Mouse (Mus musculus) induced T-regulatory cell, adult 2 months (primary cell): ENCODE data around the gene Ptpn1.

Source experiments
- DNase-seq: peaks from one replicate; pipeline ENCODE4 v3.0.0-alpha.2; 2012; ENCODE audit warnings: low read depth

Ptpn1 gene

GRCm38 (mm10) chr2:167948047-167948446, 16.2 kb downstream of the Ptpn1 start:
- no peak for DNase-seq

GRCm38 (mm10) chr2:167948557-167948956, 16.7 kb downstream of the Ptpn1 start:
- DNase-seq: no peak

DNA sequence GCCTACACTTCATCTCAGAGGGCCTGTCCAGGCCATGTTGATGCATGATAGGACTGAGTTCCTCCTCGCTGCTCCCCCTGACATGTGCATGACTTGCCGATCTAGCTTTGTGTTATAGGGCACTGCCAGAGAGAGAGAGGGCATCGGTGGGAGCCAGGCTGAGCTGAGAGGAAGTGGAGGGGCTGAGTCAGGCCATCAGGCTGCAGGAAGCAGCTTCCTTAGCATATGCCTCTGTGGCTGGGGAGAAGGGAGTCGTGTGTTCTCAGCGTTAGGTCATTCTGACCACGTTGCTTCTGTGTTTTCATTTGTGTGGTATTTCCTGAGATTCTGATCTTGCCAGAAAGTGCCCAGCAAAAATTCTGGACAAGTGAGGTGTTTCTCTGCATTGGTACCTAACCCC, 17.4 kb downstream of the Ptpn1 start:
- peak; percentile 66 for DNase-seq

DNA sequence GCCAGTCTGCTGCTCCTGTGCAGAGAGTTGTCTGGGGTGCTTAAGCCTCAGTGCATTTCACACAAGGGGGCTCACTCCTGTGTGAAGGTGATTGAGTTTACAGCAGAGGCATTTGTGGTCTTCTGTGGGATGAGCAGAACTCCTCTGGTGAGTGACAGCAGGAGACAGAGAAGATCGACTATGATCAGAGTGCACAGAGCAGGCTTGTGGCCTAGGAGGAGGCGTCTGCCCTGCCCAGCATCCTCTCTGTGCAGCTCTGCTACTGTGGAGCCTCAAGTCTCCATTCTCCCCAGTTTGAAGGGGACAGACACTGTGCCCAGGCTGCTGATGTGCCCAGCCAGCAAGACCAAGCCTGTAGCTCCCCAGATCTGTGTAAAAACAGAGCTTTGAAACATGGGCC, 18.0 kb downstream of the Ptpn1 start:
- DNase-seq: peak; percentile 55

DNA sequence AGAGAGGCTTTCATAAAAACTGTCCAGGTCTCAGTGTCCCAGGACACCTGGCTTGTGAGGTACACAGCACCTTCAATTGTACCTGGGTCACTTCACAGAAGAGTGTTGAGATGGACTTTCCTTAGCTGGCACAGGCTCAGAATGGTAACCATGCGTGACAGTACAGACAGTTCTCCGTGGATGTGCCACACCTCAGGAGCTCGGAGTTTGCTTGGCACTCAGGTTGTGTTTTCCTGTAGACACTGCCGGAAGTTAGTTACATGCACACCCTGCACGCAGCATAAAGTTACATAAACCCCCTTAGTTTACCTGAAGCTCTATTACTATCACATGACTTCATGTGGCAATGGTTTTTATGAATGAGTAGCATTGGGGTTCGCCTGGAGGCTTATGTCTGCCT, 18.8 kb downstream of the Ptpn1 start:
- peak; percentile 51 for DNase-seq

GRCm38 (mm10) chr2:167951301-167952211, 19.7 kb downstream of the Ptpn1 start:
- peak; percentile 68 for DNase-seq

- no peak for DNase-seq
Observed at GRCm38 (mm10) chr2:167953819-167954218, 22.0 kb downstream of the Ptpn1 start.

GRCm38 (mm10) chr2:167954928-167955327, 23.1 kb downstream of the Ptpn1 start:
- DNase-seq: no peak

- peak; percentile 57 for DNase-seq
Observed at GRCm38 (mm10) chr2:167957539-167957938, 25.7 kb downstream of the Ptpn1 start.

DNA sequence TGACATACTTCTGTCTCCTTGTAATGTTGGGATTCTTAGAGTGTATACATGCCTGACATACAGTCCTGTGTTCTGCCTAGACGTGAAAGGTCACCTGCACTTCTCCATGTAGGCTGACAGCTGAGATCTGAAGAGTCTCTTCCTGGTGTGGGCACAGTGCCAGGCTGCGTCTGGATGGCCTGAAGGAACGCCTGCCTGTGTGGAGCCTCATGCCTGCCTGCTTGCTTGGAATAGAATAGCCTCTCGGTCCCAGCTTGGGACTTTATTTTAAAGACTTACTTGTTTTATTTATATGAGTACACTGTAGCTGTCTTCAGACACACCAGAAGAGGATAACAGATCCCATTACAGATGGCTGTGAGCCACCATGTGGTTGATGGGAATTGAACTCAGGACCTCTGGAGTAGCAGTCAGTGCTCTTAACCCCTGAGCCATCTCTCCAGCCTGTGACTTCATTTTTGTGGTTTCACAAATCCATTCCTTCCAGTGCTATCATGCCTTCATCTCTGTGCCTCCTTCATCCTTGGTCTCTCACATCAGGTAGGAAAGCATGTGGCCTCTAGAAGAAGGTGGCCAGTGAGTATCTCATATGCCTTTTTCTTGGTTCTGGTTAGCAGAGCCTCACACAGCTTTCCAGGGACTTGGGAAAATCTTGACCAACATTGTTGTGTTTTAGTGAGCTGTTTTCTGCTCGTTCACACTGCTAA, 26.4 kb downstream of the Ptpn1 start:
- peak; percentile 37 for DNase-seq

- peak; percentile 70 for DNase-seq
Observed at GRCm38 (mm10) chr2:167958843-167959242, 27.0 kb downstream of the Ptpn1 start.

DNA sequence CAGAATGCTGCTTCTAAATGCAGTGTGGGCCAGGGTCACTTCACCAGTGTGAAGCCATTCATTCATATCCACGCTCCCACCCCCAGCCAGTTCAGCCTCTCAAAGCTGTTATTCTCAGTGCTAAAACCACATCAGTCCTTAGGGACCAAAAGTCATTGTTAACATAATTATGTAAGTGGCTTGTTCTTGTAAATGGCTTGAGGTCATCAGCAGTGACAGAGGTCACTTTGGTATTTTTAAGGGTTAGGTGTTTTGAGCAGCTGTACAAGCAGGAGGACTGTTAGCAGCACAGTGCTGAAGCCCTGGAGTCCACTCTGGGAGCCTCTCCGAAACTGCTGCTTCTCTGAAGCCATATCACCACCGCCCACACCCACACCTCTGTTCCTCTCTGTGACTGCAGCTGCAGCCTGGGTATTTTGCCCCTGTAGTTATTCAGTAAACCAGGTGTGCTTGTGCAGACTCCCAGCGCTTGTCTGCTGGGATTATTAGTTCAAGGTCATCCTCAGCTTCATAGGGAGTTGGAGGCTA, 27.6 kb downstream of the Ptpn1 start:
- peak; percentile 67 for DNase-seq

DNA sequence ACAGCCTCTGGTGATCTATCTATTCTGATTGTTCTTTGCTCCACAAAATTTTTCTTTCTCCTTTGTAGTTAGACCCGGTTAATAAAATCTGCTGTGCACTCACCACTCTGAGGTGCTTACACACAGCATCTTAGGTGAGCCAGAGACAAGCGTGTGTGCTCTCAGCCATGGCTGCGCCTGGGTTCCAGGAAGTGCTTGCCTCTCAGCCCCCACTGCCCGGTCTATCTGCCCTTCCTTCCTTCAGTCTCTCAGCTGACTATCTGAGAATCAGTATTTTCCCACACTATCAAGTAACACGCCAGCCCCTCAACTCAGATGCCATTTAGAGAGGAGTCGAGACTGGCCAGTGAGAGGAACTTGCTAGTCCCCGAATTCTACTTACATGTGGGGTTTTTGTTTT, 28.1 kb downstream of the Ptpn1 start:
- DNase-seq: peak; percentile 67

GRCm38 (mm10) chr2:167960584-167960983, 28.7 kb downstream of the Ptpn1 start:
- DNase-seq: no peak

- DNase-seq: peak; percentile 41
Observed at GRCm38 (mm10) chr2:167962347-167962746, 30.5 kb downstream of the Ptpn1 start.

DNA sequence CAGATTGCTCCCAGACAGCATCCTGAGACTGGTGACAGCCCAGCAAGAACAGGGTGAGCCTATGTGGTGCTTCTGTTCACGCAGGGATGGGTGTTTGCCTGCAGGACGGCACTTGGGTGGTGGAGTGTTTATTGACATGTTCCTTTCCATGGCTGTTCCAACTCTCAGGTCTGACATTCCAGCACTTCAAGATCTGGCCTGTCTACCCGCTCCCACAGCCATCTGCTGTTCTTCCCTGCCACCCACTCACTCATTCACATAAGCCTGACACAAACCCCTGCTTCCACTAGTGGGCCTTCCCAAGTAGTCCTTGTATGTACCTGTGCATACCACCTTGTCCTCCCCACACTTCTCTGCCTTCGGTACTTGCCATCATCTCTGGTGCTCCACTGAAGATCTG, 31.3 kb downstream of the Ptpn1 start:
- DNase-seq: no peak

DNA sequence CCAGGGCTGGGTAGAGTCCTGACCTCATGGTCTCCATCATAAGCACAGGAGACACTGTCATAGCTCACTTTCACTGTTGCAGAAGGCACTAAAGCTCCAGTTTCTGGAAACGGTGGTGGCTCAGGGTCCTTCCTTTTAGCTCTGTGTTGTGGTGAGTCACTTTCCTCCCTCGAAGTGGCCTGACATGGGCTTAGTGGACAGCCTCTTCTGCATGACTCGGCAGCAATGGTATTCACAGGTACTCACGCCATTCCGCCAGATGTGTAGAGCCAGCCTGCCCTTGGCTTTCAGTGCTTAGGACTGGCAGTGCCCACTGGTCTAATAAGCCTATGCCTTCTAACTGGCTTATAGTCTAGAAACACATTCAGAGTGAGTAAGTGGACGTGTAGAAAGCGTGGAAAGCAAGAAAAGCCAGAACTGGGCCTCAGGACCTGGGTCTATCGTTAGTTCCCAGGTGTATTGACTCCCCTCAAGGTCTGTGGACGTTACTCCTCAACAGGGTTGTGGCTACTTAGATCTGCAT, 32.0 kb downstream of the Ptpn1 start:
- DNase-seq: no peak

GRCm38 (mm10) chr2:167964320-167964719, 32.5 kb downstream of the Ptpn1 start:
- DNase-seq: no peak

- DNase-seq: no peak
Observed at GRCm38 (mm10) chr2:167965911-167966310, 34.1 kb downstream of the Ptpn1 start.

- no peak for DNase-seq
Observed at GRCm38 (mm10) chr2:167968504-167968903, 36.6 kb downstream of the Ptpn1 start.

DNA sequence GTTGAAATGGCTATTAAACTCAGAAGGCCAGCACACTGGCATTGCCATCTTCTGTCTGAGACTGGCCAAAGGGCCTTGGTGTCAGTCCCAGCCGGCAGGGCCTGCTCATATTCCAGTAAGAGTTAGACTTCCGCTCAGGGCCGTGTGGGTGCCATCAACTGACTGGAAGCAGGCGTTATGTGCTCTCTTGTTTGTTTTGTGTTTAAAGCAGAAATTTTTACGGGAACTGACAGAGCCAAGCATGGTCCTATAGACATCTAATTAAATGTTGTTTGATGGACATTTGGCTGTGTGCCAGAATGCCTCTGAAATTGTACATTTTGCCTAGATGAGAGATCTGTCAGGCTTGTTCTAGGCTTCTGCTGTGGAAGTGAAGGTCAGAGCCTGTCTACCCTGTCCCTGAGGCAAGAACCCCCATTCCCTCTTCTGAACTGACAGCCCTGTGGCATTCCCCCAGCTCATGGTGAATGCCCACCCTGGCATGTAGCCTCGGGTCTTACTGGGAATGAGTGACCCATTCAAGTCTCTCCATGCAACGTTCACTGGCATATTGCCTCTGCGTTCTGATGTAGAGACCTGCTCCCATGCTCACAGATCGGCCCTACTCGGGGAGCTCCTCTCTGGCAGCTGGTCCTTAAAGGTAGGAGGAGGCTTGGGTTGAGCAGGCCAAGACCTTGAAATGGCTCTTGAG, 38.1 kb downstream of the Ptpn1 start:
- no peak for DNase-seq

GRCm38 (mm10) chr2:167972146-167972545, 40.3 kb downstream of the Ptpn1 start:
- no peak for DNase-seq
